9 mouse cellular contexts compared by ENCODE assay signal in genomic region chr2:132385194-132385838, GRCm38 (mm10). TPM values are rescaled to one million over a fixed set of nuclear protein-coding genes. Genes with fewer than 3 reads are reported as not detected.
DNase-seq lines count a peak whose midpoint lies in the region; ATAC-seq and TF ChIP-seq lines count a peak whose summit lies in the region.
"Had no signal": no experiment of that assay in that cellular context is flagged by ENCODE, and none has a peak within 500 bp of the region (broad histone marks: within the 10 kb centered on the region; RNA-seq: fewer than 3 reads in every experiment).

Gene Prokr2 (minus strand): TSS chr2:132385447.

- no peaks in the 10 kb centered on the region; the same call in 1 of the 2 replicates for H3K27me3 ChIP-seq in cerebellum, adult 2 months (ENCODE audit: control insufficient read depth, insufficient read depth, low read length)
- H3K27me3 ChIP-seq in hindbrain, embryonic 13.5 days, result peaks cover 38% of the 10 kb centered on the region

- peak within 1 kb of the TSS; percentile 66 for H3K9ac ChIP-seq in hindbrain, embryonic 13.5 days

- H3K36me3 ChIP-seq in hindbrain, embryonic 13.5 days, result no peaks in the 10 kb centered on the region

- DNase-seq in cerebellum, adult 2 months, result no peak
- DNase-seq in cerebellum, adult 9-10 months, result no peak
- peak; percentile 38 for DNase-seq in right cerebral cortex, postnatal 4 days
- no peak for DNase-seq in right cerebral cortex, adult 18-20 months
- DNase-seq in thymus, postnatal 36 days, result peak; percentile 16 to 19
- no peak for DNase-seq in spleen, adult 12 weeks (ENCODE audit: low spot score)

- TF ChIP-seq CTCF in cerebellum, adult 2 months (IDR thresholded peaks at IDR 0.05; ENCODE audit: borderline replicate concordance, insufficient read depth, low read depth, low read length), result no peak

- H3K27ac ChIP-seq in cerebellum, adult 2 months (ENCODE audit: insufficient read depth, low read length), result no peak within 1 kb of the TSS
- H3K27ac ChIP-seq in hindbrain, embryonic 13.5 days, result no peak within 1 kb of the TSS

- no peaks in the 10 kb centered on the region for H3K9me3 ChIP-seq in hindbrain, embryonic 13.5 days

- peak within 1 kb of the TSS; percentile 52 for H3K4me3 ChIP-seq in cerebellum, adult 2 months (replicated peaks; ENCODE audit: insufficient read depth, low read depth, low read length)
- H3K4me3 ChIP-seq in hindbrain, embryonic 13.5 days, result peak within 1 kb of the TSS; percentile 54

- H3K4me1 ChIP-seq in cerebellum, adult 2 months (ENCODE audit: control insufficient read depth, insufficient read depth, low read length), result 0 out of 2 replicates have a peak, but pooled peaks cover 3% of the 10 kb centered on the region
- peaks cover 14% of the 10 kb centered on the region for H3K4me1 ChIP-seq in hindbrain, embryonic 13.5 days (replicated peaks)

- peak within 1 kb of the TSS; percentile 86 for H3K4me2 ChIP-seq in hindbrain, embryonic 13.5 days

- WGBS in cerebellum, adult 2 months, result 1% methylated on average over 29 of the region's 29 CpGs
- WGBS in hindbrain, embryonic 13.5 days, result 2% methylated on average over 28 of the region's 29 CpGs

- TF ChIP-seq POLR2A in cerebellum, adult 2 months (IDR thresholded peaks at IDR 0.05; ENCODE audit: borderline replicate concordance, insufficient read depth, low read length), result no peak

- ATAC-seq in hindbrain, embryonic 13.5 days (ENCODE audit: low FRiP score), result peak; percentile 76
- ATAC-seq in megakaryocyte-erythroid progenitor cell, adult 5-6 weeks (replicated peaks; ENCODE audit: low FRiP score, low TSS enrichment, poor library complexity, severe bottlenecking), result peak; percentile 34; the same call in 1 of the 2 replicates

RNA-seq across cellular contexts. Expression of gene Prokr2, which starts in this region (rescaled TPM):
- 0.27 and 0.28 TPM in 2 replicates for polyA plus RNA-seq in cerebellum, adult 2 months (2012; rRNA removed)
- 1.6 and 2.4 TPM in 2 replicates for polyA plus RNA-seq in hindbrain, embryonic 13.5 days (2015; fragmentation: Nextera tagmentation; extraction: Ambion mirVana)
- total RNA-seq in megakaryocyte-erythroid progenitor cell, adult 5-6 weeks (2014; fragmentation: Nextera tagmentation), result not detected in 2 replicates
- not detected in 2 replicates for total RNA-seq in megakaryocyte-erythroid progenitor cell, adult 5-6 weeks (2017)
- total RNA-seq: hematopoietic stem cell, adult 5-6 weeks had no signal

Comparison
In these comparisons a context has a peak if more than half of its experiments do, and no peak if none do; other contexts are left out.
1. DNase-seq: peak in right cerebral cortex, postnatal 4 days (single experiment) and thymus, postnatal 36 days (2 of 2); none in cerebellum, adult 2 months (0 of 2), cerebellum, adult 9-10 months (single experiment), right cerebral cortex, adult 18-20 months (single experiment) and spleen, adult 12 weeks (single experiment).
2. Peak in ATAC-seq in megakaryocyte-erythroid progenitor cell, adult 5-6 weeks; RNA of the gene not detected or under 1 TPM.